Mouse (Mus musculus) midbrain, postnatal 0 days (tissue): ENCODE data around the gene Fhod1. TPM values are rescaled to one million over a fixed set of nuclear protein-coding genes. Genes with fewer than 3 reads are reported as not detected.

Experiments used
- ATAC-seq: fragments of 200-750 bp; cut with Nextera tagmentation; 2 replicates; pipeline ENCODE4 v1.8.0; 2017; ENCODE audit warnings: moderate number of reproducible peaks, mild to moderate bottlenecking, moderate TSS enrichment, moderate library complexity; ENCODE audit not compliant: low FRiP score
- DNase-seq: peaks from one replicate; pipeline ENCODE4 v3.0.0-alpha.2; 2015; ENCODE audit warnings: low spot score
- H3K27ac ChIP-seq: fragments of 300-500 bp; sonication (generic); 2 replicates; pipeline ENCODE4 v1.5.1; 2014; ENCODE audit warnings: low read depth, mild to moderate bottlenecking, low read length, mixed read lengths
- H3K27me3 ChIP-seq: fragments of 300-500 bp; sonication (generic); 2 replicates; pipeline ENCODE4 v1.6.1; 2014; ENCODE audit warnings: low read length, control low read depth, mixed read lengths; ENCODE audit not compliant: insufficient read depth
- H3K36me3 ChIP-seq: fragments of 300-500 bp; sonication (generic); 2 replicates; pipeline ENCODE4 v1.6.1; 2014; ENCODE audit warnings: low read length, control low read depth, mixed read lengths; ENCODE audit not compliant: insufficient read depth
- H3K4me1 ChIP-seq: fragments of 300-500 bp; sonication (generic); 2 replicates; pipeline ENCODE4 v1.6.1; 2014; ENCODE audit warnings: mild to moderate bottlenecking, control low read depth, antibody characterized with exemption, low read length, mixed read lengths; ENCODE audit not compliant: insufficient read depth
- H3K4me2 ChIP-seq: fragments of 300-500 bp; sonication (generic); 2 replicates; pipeline ENCODE4 v1.6.1; 2014; ENCODE audit warnings: low read depth, mild to moderate bottlenecking, low read length, mixed read lengths; ENCODE audit not compliant: poor library complexity, severe bottlenecking
- H3K4me3 ChIP-seq: fragments of 300-500 bp; sonication (generic); 2 replicates; pipeline ENCODE4 v1.5.1; 2014; ENCODE audit warnings: low read depth, mild to moderate bottlenecking, low read length, moderate library complexity
- H3K9ac ChIP-seq: fragments of 300-500 bp; sonication (generic); replicated peaks from 2 replicates; pipeline ENCODE4 v1.6.1; 2014; ENCODE audit warnings: mild to moderate bottlenecking, low read length, moderate library complexity, mixed read lengths; ENCODE audit not compliant: poor library complexity, severe bottlenecking
- H3K9me3 ChIP-seq: fragments of 300-500 bp; sonication (generic); 2 replicates; pipeline ENCODE4 v1.6.1; 2016; ENCODE audit warnings: low read length, control low read depth
- CTCF ChIP-seq: IDR thresholded peaks from 2 replicates; pipeline ENCODE4 v1.5.1; 2016; ENCODE audit warnings: antibody characterized with exemption, mild to moderate bottlenecking
- WGBS: fragments of 180-500 bp; shearing (Covaris S2); extraction: QIAGEN DNeasy Blood & Tissue Kit; methylation state at CpG from one replicate; pipeline ENCODE4 v1.1.7; 2014; 5-methylcytosine and 5-hydroxymethylcytosine counted together
- polyA plus RNA-seq: library from polyadenylated mRNA; unstranded; fragments of >200 nt; fragmentation: Nextera tagmentation; extraction: Ambion mirVana; gene quantifications from 2 replicates; pipeline ENCODE4 v1.2.1, GENCODE M21; 2015
- total RNA-seq: library from RNA; depleted of rRNA; stranded (reverse); fragments of >200 nt; gene quantifications from 2 replicates; pipeline ENCODE4 v1.2.3, GENCODE M21; 2014

Fhod1 gene
- total and polyA plus RNA-seq, 2 experiments from 2014 or later = 0.48 to 3.8 TPM

DNA sequence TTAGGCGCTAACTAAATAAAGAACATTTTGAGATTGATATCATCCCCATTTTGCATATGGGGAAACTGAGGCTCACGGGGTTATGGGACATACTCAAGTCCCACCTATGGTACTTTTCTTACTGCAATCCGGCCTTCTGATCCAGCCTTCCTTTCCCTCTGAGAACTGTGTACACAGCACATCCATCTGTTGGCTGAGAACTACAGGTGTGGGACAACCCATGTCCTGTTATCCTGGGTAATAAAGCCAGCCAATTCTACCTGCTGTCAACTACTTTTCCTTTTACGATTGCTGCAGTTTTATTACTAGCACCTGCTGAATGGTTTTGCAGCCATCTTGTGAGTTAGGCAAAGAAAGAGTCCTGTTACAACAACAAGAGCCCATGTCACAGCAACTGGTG is 6.8 kb upstream of the Fhod1 start:
- WGBS = 94% methylated on average over 4 of the region's 4 CpGs
- H3K4me1 ChIP-seq = peaks cover 4% of the 10 kb centered on the region; the same call in 1 of the 2 replicates

DNA sequence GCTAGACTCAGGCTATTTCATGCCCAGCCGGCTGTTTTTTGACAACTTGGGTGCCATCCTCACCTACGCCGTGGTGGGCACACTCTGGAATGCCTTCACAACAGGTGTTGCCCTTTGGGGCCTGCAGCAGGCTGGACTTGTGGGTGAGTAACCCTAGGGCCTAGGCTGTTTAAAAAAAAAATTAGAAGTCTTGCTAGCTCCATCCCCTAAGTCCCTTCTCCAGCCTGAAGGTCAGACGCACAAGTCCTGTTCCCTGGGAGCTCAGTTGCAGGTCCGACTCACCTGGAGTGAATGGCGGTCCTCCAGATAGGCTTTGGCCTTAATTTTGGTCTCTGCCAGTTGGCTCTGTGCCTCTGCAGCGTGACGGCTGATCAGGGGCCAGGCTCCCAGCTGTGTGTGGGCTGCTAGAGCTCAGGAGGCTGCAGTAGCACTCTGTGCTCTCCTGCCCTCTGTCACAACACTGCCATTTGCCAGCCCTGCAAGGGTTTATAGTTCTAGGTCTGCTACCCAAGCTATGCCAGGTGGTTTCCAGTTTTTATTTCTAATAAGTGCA is 5.9 kb upstream of the Fhod1 start:
- Histone ChIP-seq H3K4me1 (peaks cover 4% of the 10 kb centered on the region; the same call in 1 of the 2 replicates), H3K36me3 (peaks cover 27% of the 10 kb centered on the region), H3K9ac (no peak overlapping the region), H3K27ac (no peak overlapping the region), H3K27me3 (no peaks in the 10 kb centered on the region), H3K4me3 (no peak overlapping the region), H3K4me2 (no peak overlapping the region), H3K9me3 (no peaks in the 10 kb centered on the region)
- no peak for TF ChIP-seq CTCF
- DNase-seq (no peak), ATAC-seq (no peak)
- WGBS = 77% methylated on average over 8 of the region's 8 CpGs

More for the DNA sequence above, 6.8 kb upstream of the Fhod1 start:
- H3K27ac ChIP-seq = no peak overlapping the region
- H3K4me3 ChIP-seq = no peak overlapping the region
- no peak overlapping the region for H3K4me2 ChIP-seq
- 0 out of 2 replicates have a peak overlapping the region, but pooled peaks have one; percentile 19 for H3K9ac ChIP-seq
- H3K27me3 ChIP-seq = no peaks in the 10 kb centered on the region
- H3K36me3 ChIP-seq = peaks cover 33% of the 10 kb centered on the region
- TF ChIP-seq CTCF = no peak
- DNase-seq (no peak), ATAC-seq (no peak)
- no peaks in the 10 kb centered on the region for H3K9me3 ChIP-seq

DNA sequence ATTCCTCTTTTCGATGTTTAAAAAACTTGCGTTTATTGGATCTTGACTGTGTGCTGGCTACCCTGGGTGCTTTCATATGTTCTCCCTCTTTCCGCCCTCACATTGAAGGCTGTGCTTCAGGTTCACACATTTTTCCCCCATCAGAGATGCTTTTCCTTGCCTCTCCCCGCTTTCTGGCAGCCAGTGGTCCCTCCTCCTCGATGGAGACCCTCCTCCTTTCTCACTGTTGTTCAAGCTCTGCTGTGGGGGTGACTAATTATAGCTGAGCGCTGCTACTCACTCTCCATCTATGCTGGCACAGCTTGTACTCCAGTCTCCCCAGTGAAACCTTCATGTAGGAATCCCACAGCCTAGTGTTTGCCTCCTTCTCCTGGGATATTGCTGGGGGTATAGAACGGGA is 2.4 kb upstream of the Fhod1 start:
- DNase-seq (peak; percentile 7), ATAC-seq (no peak)
- Histone ChIP-seq H3K9me3 (no peaks in the 10 kb centered on the region), H3K4me1 (peaks cover 6% of the 10 kb centered on the region; the same call in 1 of the 2 replicates), H3K4me3 (peak overlapping the region; percentile 73), H3K36me3 (peaks cover 3% of the 10 kb centered on the region), H3K27me3 (no peaks in the 10 kb centered on the region), H3K9ac (peak overlapping the region; percentile 77; the same call in 1 of the 2 replicates), H3K4me2 (peak overlapping the region; percentile 96), H3K27ac (peak overlapping the region; percentile 28; the same call in 1 of the 2 replicates)
- 25% methylated on average over 7 of the region's 7 CpGs for WGBS
- TF ChIP-seq CTCF = no peak

DNA sequence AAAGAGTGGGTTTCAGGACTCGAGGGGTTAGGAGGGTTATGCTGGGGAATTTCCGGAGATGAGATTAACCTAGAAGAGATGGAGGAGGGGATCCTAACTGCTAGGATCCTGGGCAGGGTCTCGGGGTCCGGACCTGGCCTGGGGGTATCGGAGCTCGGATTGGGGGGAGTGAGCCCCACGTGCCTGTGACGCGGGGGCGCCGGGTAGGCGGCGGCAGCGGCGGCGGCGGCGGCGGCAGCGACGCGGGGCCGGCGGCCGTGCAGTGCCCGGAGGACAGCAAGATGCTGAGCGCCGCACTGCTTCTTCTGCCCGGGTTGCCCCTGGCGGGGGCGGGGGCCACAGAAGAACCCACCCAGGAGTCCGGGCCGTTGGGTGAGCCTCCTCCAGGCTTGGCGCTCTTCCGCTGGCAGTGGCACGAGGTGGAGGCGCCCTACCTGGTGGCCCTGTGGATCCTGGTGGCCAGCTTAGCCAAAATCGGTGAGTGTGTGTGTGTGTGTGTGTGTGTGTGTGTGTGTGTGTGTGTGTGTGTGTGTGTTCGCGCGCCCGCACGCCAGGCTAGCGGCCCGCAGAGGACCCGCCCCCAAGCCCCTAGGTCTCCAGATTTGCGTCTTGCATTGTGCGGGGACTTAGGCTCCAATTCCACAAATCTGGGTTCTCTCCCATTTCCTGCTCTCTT is 1.5 kb upstream of the Fhod1 start:
- H3K4me1 ChIP-seq = peaks cover 6% of the 10 kb centered on the region; the same call in 1 of the 2 replicates
- WGBS = 1% methylated on average over 14 of the region's 48 CpGs
- H3K4me2 ChIP-seq = peak overlapping the region; percentile 96
- no peaks in the 10 kb centered on the region for H3K27me3 ChIP-seq
- H3K9me3 ChIP-seq = no peaks in the 10 kb centered on the region
- peak; percentile 59 for DNase-seq
- TF ChIP-seq CTCF = no peak
- peak overlapping the region; percentile 84 for H3K27ac ChIP-seq
- H3K4me3 ChIP-seq = peak overlapping the region; percentile 73
- peak; percentile 64 for ATAC-seq
- H3K9ac ChIP-seq = peak overlapping the region; percentile 77
- no peaks in the 10 kb centered on the region for H3K36me3 ChIP-seq

DNA sequence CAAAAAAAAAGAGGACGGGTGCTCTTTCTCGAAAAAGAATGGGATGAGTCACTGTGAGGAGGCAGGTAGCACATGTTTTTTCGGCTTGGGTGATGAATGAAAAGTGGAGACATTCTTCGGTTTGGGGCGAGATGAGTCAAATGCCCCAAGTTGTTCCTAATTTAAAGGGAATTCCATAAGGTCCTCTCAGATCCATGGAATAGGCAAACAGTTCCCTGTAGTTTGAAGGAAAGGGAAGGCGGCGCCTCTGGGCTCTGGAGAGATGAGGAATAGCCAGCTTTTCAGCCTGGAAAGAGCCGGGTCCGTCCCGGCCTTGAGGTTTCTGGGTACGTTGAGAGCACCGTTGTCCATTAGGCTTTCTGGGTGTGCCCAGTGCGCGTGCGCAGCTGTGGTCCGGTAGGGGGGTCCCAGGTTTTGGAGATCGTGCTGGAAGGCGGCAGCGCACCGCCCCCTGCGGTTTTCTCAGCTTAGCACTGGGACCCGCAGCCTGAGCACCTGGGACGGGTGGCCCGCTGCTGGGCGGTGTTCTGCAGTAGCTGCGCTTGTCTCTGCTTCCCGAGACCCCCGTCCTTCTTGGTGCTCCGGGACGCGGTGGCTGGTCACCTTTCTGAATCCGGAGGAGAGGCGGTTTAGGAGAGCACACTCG is 820 bp upstream of the Fhod1 start, which contains the start of gene Slc9a5:
Gene Slc9a5, plus strand, starts transcription at position 394 of the 646 bp plus-strand sequence.
- H3K27me3 ChIP-seq = no peaks in the 10 kb centered on the region
- ATAC-seq = peak; percentile 25
- WGBS = under 1% methylated on average over 33 of the region's 34 CpGs

More for the DNA sequence above, 820 bp upstream of the Fhod1 start, which contains the start of gene Slc9a5:
- Histone ChIP-seq H3K4me1 (peaks cover 6% of the 10 kb centered on the region; the same call in 1 of the 2 replicates), H3K4me2 (peak within 1 kb of the TSS; percentile 96), H3K27ac (peak within 1 kb of the TSS; percentile 84), H3K36me3 (no peaks in the 10 kb centered on the region), H3K9ac (peak within 1 kb of the TSS; percentile 77), H3K4me3 (peak within 1 kb of the TSS; percentile 73), H3K9me3 (no peaks in the 10 kb centered on the region)
- DNase-seq = peak; percentile 80
- peak; percentile 58 for TF ChIP-seq CTCF
